Mouse (Mus musculus): ENCODE measurements around the gene Malsu1. TPM values are rescaled to one million over a fixed set of nuclear protein-coding genes. Genes with fewer than 3 reads are reported as not detected.

The Malsu1 gene
- polyA plus RNA-seq, 1 experiment from 2014 or later = 69.4 TPM

DNA sequence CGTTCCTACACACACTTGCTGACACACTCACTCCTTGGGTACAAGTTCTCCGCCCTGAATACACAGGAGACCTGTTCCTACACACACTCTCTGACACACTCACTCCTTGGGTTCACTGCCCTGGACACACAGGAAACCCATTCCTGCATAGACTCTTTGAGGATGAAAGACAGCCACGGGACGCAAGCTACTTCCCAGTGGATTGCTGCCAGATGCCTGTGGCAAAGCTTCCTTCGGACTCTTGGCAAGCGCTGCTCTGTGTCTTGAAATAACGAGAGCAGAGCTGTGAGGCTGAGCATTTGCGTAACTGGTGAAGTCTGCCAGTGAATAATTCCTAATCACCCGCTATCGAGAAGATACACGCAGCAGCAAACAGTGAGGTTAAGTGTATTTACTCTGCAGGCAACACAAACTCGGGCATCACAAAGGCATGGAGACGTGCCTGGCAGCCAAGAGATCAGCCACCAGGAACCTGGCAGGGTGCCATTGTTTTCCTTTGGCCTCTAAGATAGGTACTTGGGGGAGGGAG, 23.4 kb downstream of the Malsu1 start:
- H3K9me3 ChIP-seq (replicated peaks; ENCODE audit: control insufficient read depth, low read length, poor library complexity, severe bottlenecking) = no peaks in the 10 kb centered on the region
- peak overlapping the region; percentile 22 for H3K4me2 ChIP-seq (ENCODE audit: low read length)
- H3K9ac ChIP-seq (ENCODE audit: low read depth, low read length) = no peak overlapping the region
- ATAC-seq = peak; percentile 77
- no peaks in the 10 kb centered on the region for H3K36me3 ChIP-seq (ENCODE audit: control insufficient read depth, insufficient read depth, low read length)
- H3K4me3 ChIP-seq (ENCODE audit: low read depth, low read length) = no peak overlapping the region
- WGBS = 36% methylated on average over 13 of the region's 13 CpGs
- peak overlapping the region; percentile 51 for H3K27ac ChIP-seq (ENCODE audit: low read length)
- H3K27me3 ChIP-seq (ENCODE audit: control insufficient read depth, insufficient read depth, low read depth, low read length) = no peaks in the 10 kb centered on the region
- peaks cover 9% of the 10 kb centered on the region for H3K4me1 ChIP-seq (ENCODE audit: control insufficient read depth, insufficient read depth, low read length)

GRCm38 (mm10) chr6:49097596-49098110, 24.1 kb downstream of the Malsu1 start:
- Histone ChIP-seq H3K9ac (ENCODE audit: low read depth, low read length) (no peak overlapping the region), H3K4me3 (ENCODE audit: low read depth, low read length) (no peak overlapping the region), H3K27me3 (ENCODE audit: control insufficient read depth, insufficient read depth, low read depth, low read length) (no peaks in the 10 kb centered on the region), H3K27ac (ENCODE audit: low read length) (no peak overlapping the region), H3K9me3 (replicated peaks; ENCODE audit: control insufficient read depth, low read length, poor library complexity, severe bottlenecking) (no peaks in the 10 kb centered on the region), H3K4me2 (ENCODE audit: low read length) (no peak overlapping the region), H3K4me1 (ENCODE audit: control insufficient read depth, insufficient read depth, low read length) (peaks cover 9% of the 10 kb centered on the region), H3K36me3 (ENCODE audit: control insufficient read depth, insufficient read depth, low read length) (no peaks in the 10 kb centered on the region)
- 78% methylated on average over 5 of the region's 5 CpGs for WGBS
- ATAC-seq = no peak

GRCm38 (mm10) chr6:49099086-49099485, 25.5 kb downstream of the Malsu1 start:
- no peak overlapping the region for H3K27ac ChIP-seq (ENCODE audit: low read length)
- no peaks in the 10 kb centered on the region for H3K27me3 ChIP-seq (ENCODE audit: control insufficient read depth, insufficient read depth, low read depth, low read length)
- H3K4me3 ChIP-seq (ENCODE audit: low read depth, low read length) = no peak overlapping the region
- WGBS = 91% methylated on average over 1 of the region's 1 CpGs
- H3K4me1 ChIP-seq (ENCODE audit: control insufficient read depth, insufficient read depth, low read length) = peaks cover 9% of the 10 kb centered on the region
- no peak for ATAC-seq
- no peak overlapping the region for H3K9ac ChIP-seq (ENCODE audit: low read depth, low read length)
- no peaks in the 10 kb centered on the region for H3K9me3 ChIP-seq (replicated peaks; ENCODE audit: control insufficient read depth, low read length, poor library complexity, severe bottlenecking)
- no peak overlapping the region for H3K4me2 ChIP-seq (ENCODE audit: low read length)
- no peaks in the 10 kb centered on the region for H3K36me3 ChIP-seq (ENCODE audit: control insufficient read depth, insufficient read depth, low read length)

DNA sequence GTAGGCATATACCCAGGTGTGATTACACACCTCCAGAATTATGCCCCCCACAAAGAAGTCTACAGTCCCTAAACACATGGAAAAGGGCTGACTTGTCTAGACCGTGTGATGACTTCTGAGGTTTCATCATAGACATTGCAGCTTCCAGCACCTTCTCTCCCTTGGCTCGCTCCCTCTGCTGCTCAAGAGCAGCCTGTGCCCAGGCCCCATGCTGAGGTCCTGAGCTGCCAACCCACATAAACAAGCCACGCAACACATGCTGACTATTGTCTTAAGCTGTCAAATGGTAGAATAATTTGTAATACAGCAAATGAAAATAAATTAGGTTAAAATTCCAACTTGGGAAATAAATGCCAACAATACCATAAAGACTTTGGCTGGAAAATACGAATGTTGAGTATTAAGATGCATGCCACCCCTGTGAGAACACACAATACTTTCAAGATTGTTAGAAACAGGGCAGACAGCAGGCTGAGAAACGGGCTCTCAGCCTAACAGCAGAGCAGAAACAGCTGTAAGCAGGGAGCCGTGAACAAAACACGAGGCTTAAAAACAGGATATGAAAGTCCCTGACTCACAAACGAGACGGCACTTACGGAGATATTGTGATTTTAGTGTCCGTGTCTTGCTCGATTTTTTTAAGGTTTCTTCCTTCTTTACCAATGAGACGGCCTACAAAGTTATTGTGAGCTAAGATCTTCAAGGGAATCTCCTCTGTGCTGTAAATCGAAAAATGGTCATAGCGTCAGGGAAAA, 33.3 kb downstream of the Malsu1 start:
- no peak for ATAC-seq
- no peak overlapping the region for H3K9ac ChIP-seq (ENCODE audit: low read depth, low read length)
- no peaks in the 10 kb centered on the region for H3K4me1 ChIP-seq (ENCODE audit: control insufficient read depth, insufficient read depth, low read length)
- no peak overlapping the region for H3K4me2 ChIP-seq (ENCODE audit: low read length)
- H3K9me3 ChIP-seq (replicated peaks; ENCODE audit: control insufficient read depth, low read length, poor library complexity, severe bottlenecking) = no peaks in the 10 kb centered on the region
- H3K36me3 ChIP-seq (ENCODE audit: control insufficient read depth, insufficient read depth, low read length) = no peaks in the 10 kb centered on the region
- 94% methylated on average over 15 of the region's 15 CpGs for WGBS
- H3K4me3 ChIP-seq (ENCODE audit: low read depth, low read length) = no peak overlapping the region
- no peak overlapping the region for H3K27ac ChIP-seq (ENCODE audit: low read length)
- no peaks in the 10 kb centered on the region for H3K27me3 ChIP-seq (ENCODE audit: control insufficient read depth, insufficient read depth, low read depth, low read length)

GRCm38 (mm10) chr6:49109196-49109595, 35.6 kb downstream of the Malsu1 start:
- no peaks in the 10 kb centered on the region for H3K9me3 ChIP-seq (replicated peaks; ENCODE audit: control insufficient read depth, low read length, poor library complexity, severe bottlenecking)
- H3K4me1 ChIP-seq (ENCODE audit: control insufficient read depth, insufficient read depth, low read length) = no peaks in the 10 kb centered on the region
- no peaks in the 10 kb centered on the region for H3K27me3 ChIP-seq (ENCODE audit: control insufficient read depth, insufficient read depth, low read depth, low read length)
- no peak overlapping the region for H3K4me3 ChIP-seq (ENCODE audit: low read depth, low read length)
- 89% methylated on average over 2 of the region's 2 CpGs for WGBS
- H3K4me2 ChIP-seq (ENCODE audit: low read length) = no peak overlapping the region
- H3K27ac ChIP-seq (ENCODE audit: low read length) = no peak overlapping the region
- no peaks in the 10 kb centered on the region for H3K36me3 ChIP-seq (ENCODE audit: control insufficient read depth, insufficient read depth, low read length)
- no peak overlapping the region for H3K9ac ChIP-seq (ENCODE audit: low read depth, low read length)
- ATAC-seq = no peak

- no peak for ATAC-seq
- Histone ChIP-seq H3K4me1 (ENCODE audit: control insufficient read depth, insufficient read depth, low read length) (no peaks in the 10 kb centered on the region), H3K36me3 (ENCODE audit: control insufficient read depth, insufficient read depth, low read length) (no peaks in the 10 kb centered on the region), H3K9me3 (replicated peaks; ENCODE audit: control insufficient read depth, low read length, poor library complexity, severe bottlenecking) (no peaks in the 10 kb centered on the region), H3K9ac (ENCODE audit: low read depth, low read length) (no peak overlapping the region), H3K27ac (ENCODE audit: low read length) (no peak overlapping the region), H3K4me2 (ENCODE audit: low read length) (no peak overlapping the region), H3K27me3 (ENCODE audit: control insufficient read depth, insufficient read depth, low read depth, low read length) (no peaks in the 10 kb centered on the region), H3K4me3 (ENCODE audit: low read depth, low read length) (no peak overlapping the region)
- 85% methylated on average over 7 of the region's 7 CpGs for WGBS
Observed at GRCm38 (mm10) chr6:49113895-49114294, 40.3 kb downstream of the Malsu1 start.

GRCm38 (mm10) chr6:49114457-49114856, 40.9 kb downstream of the Malsu1 start:
- Histone ChIP-seq H3K4me1 (ENCODE audit: control insufficient read depth, insufficient read depth, low read length) (no peaks in the 10 kb centered on the region), H3K4me2 (ENCODE audit: low read length) (no peak overlapping the region), H3K9ac (ENCODE audit: low read depth, low read length) (no peak overlapping the region), H3K36me3 (ENCODE audit: control insufficient read depth, insufficient read depth, low read length) (no peaks in the 10 kb centered on the region), H3K9me3 (replicated peaks; ENCODE audit: control insufficient read depth, low read length, poor library complexity, severe bottlenecking) (no peaks in the 10 kb centered on the region), H3K4me3 (ENCODE audit: low read depth, low read length) (no peak overlapping the region), H3K27ac (ENCODE audit: low read length) (no peak overlapping the region), H3K27me3 (ENCODE audit: control insufficient read depth, insufficient read depth, low read depth, low read length) (no peaks in the 10 kb centered on the region)
- no peak for ATAC-seq
- 94% methylated on average over 6 of the region's 6 CpGs for WGBS

DNA sequence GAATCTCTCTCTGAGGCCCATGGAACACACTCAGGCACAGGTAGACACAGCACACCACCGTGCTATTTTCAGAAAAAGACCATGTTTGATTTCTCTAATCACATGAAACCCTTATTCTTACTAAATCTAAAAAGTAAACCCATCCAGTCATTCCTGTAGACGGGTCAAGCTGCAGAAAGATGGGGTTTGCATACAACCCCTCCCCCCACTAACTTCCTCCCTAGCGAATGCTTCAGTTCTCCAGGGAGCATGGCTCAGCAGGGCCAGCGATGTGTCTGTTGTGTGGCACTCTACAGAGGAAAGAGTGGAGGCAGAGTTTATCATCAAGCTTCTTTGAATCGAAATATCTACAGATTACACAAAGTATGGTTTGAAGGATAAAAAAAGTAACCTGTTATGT, 42.0 kb downstream of the Malsu1 start:
- no peaks in the 10 kb centered on the region for H3K36me3 ChIP-seq (ENCODE audit: control insufficient read depth, insufficient read depth, low read length)
- no peaks in the 10 kb centered on the region for H3K4me1 ChIP-seq (ENCODE audit: control insufficient read depth, insufficient read depth, low read length)
- no peak overlapping the region for H3K4me3 ChIP-seq (ENCODE audit: low read depth, low read length)
- no peak overlapping the region for H3K9ac ChIP-seq (ENCODE audit: low read depth, low read length)
- no peaks in the 10 kb centered on the region for H3K9me3 ChIP-seq (replicated peaks; ENCODE audit: control insufficient read depth, low read length, poor library complexity, severe bottlenecking)
- 76% methylated on average over 5 of the region's 5 CpGs for WGBS
- no peak overlapping the region for H3K4me2 ChIP-seq (ENCODE audit: low read length)
- no peak for ATAC-seq
- H3K27me3 ChIP-seq (ENCODE audit: control insufficient read depth, insufficient read depth, low read depth, low read length) = no peaks in the 10 kb centered on the region
- no peak overlapping the region for H3K27ac ChIP-seq (ENCODE audit: low read length)

DNA sequence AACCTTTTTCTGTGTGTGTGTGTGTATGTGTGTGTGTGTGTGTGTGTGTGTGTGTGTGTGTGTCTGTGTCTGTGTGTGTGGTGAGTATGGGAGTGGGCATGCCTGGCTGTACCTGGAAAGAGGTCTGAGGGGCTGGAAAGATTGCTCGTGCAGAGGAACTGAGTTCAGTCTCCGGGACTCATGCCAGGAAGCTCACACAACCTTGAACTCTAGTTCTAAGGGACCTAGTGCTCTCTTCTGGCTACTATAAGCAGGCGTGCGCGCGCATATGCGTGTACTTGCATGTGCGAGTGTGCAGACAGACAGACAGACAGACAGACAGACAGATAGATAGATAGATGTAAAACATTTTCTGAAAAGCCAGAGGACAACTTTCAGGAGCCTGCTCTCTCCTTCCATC, 42.6 kb downstream of the Malsu1 start:
- no peaks in the 10 kb centered on the region for H3K27me3 ChIP-seq (ENCODE audit: control insufficient read depth, insufficient read depth, low read depth, low read length)
- no peak overlapping the region for H3K9ac ChIP-seq (ENCODE audit: low read depth, low read length)
- no peak overlapping the region for H3K4me2 ChIP-seq (ENCODE audit: low read length)
- H3K9me3 ChIP-seq (replicated peaks; ENCODE audit: control insufficient read depth, low read length, poor library complexity, severe bottlenecking) = no peaks in the 10 kb centered on the region
- ATAC-seq = no peak
- no peak overlapping the region for H3K27ac ChIP-seq (ENCODE audit: low read length)
- no peaks in the 10 kb centered on the region for H3K36me3 ChIP-seq (ENCODE audit: control insufficient read depth, insufficient read depth, low read length)
- no peaks in the 10 kb centered on the region for H3K4me1 ChIP-seq (ENCODE audit: control insufficient read depth, insufficient read depth, low read length)
- no peak overlapping the region for H3K4me3 ChIP-seq (ENCODE audit: low read depth, low read length)
- WGBS = 94% methylated on average over 8 of the region's 8 CpGs
